Mouse (Mus musculus) ovary, adult 18-20 months (tissue): ENCODE measurements around the gene Spem2.

ENCODE experiments used
- DNase-seq: peaks from one replicate; pipeline ENCODE4 v3.0.0; 2022; ENCODE audit warnings: low spot score, mixed read lengths

Spem2 gene

GRCm38 (mm10) chr11:69799394-69800137 is 18.7 kb downstream of the Spem2 start:
- DNase-seq: no peak

GRCm38 (mm10) chr11:69797924-69798323 is 20.3 kb downstream of the Spem2 start:
- no peak for DNase-seq

GRCm38 (mm10) chr11:69795983-69796435 is 22.3 kb downstream of the Spem2 start:
- DNase-seq: no peak

- DNase-seq: peak; percentile 96
These were observed 22.9 kb downstream of the Spem2 start, which contains the start of gene Chrnb1 for GRCm38 (mm10) chr11:69795168-69795982. TSS of gene Chrnb1 (minus strand) at chr11:69795943.

- DNase-seq: no peak
These were observed 24.8 kb downstream of the Spem2 start for GRCm38 (mm10) chr11:69793429-69793828.

- DNase-seq: no peak
These were observed 26.8 kb downstream of the Spem2 start for GRCm38 (mm10) chr11:69791420-69791819.

GRCm38 (mm10) chr11:69789431-69789830 is 28.8 kb downstream of the Spem2 start:
- DNase-seq: no peak

- DNase-seq: no peak
These were observed 31.0 kb downstream of the Spem2 start for GRCm38 (mm10) chr11:69787306-69787705.

GRCm38 (mm10) chr11:69784793-69785272 is 33.4 kb downstream of the Spem2 start:
- DNase-seq: no peak

- no peak for DNase-seq
These were observed 36.4 kb downstream of the Spem2 start for GRCm38 (mm10) chr11:69781828-69782227.

GRCm38 (mm10) chr11:69778985-69779384 is 39.3 kb downstream of the Spem2 start:
- DNase-seq: no peak

GRCm38 (mm10) chr11:69778258-69778982 is 39.8 kb downstream of the Spem2 start:
- no peak for DNase-seq

GRCm38 (mm10) chr11:69777504-69778257 is 40.6 kb downstream of the Spem2 start:
- DNase-seq: no peak

- no peak for DNase-seq
These were observed 41.8 kb downstream of the Spem2 start for GRCm38 (mm10) chr11:69776488-69776887.

GRCm38 (mm10) chr11:69775716-69776115 is 42.5 kb downstream of the Spem2 start:
- no peak for DNase-seq

- no peak for DNase-seq
These were observed 43.3 kb downstream of the Spem2 start for GRCm38 (mm10) chr11:69774961-69775360.

GRCm38 (mm10) chr11:69767625-69767909 is 50.7 kb downstream of the Spem2 start:
- no peak for DNase-seq

- no peak for DNase-seq
These were observed 51.2 kb downstream of the Spem2 start for GRCm38 (mm10) chr11:69766872-69767624.
